Mouse (Mus musculus): ENCODE measurements around the gene Cachd1. TPM values are rescaled to one million over a fixed set of nuclear protein-coding genes. Genes with fewer than 3 reads are reported as not detected.

Cachd1 gene
- polyA plus RNA-seq, 1 experiment from 2014 or later: 28.5 TPM

DNA sequence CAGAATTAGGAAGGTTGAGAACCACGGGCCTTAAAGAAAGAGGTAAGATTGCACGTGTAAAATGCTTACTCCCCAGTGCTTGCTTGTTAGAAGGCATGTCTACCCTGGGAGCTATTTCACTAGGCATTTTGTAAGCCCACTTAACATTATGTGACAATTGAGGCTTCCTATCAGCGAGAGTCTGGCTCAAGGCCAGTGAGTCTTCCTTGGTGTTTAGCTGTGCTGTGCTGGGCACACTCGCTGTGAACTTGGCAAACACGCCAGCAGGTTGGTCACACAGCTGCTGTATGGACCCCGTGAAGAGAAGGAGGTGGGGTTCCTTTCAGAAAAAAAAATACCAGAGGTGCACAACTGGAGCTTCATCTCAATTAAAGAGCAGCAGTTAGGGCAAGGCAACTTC is 4.4 kb downstream of the Cachd1 start:
- no peak overlapping the region for H3K9ac ChIP-seq
- H3K4me3 ChIP-seq (replicated peaks; ENCODE audit: low read length): no peak overlapping the region
- H3K4me2 ChIP-seq (replicated peaks): peak overlapping the region; percentile 70
- H3K9me3 ChIP-seq (ENCODE audit: control insufficient read depth, low read length): no peaks in the 10 kb centered on the region
- ATAC-seq (ENCODE audit: low FRiP score): no peak
- no peaks in the 10 kb centered on the region for H3K36me3 ChIP-seq (replicated peaks; ENCODE audit: control insufficient read depth, insufficient read depth)
- 43% methylated on average over 6 of the region's 6 CpGs for WGBS
- H3K4me1 ChIP-seq (replicated peaks; ENCODE audit: control insufficient read depth, insufficient read depth, low read length): peaks cover 27% of the 10 kb centered on the region
- H3K27me3 ChIP-seq (ENCODE audit: control insufficient read depth, insufficient read depth, low read length): no peaks in the 10 kb centered on the region
- DNase-seq (ENCODE audit: low spot score): peak; percentile 54
- H3K27ac ChIP-seq: no peak overlapping the region

DNA sequence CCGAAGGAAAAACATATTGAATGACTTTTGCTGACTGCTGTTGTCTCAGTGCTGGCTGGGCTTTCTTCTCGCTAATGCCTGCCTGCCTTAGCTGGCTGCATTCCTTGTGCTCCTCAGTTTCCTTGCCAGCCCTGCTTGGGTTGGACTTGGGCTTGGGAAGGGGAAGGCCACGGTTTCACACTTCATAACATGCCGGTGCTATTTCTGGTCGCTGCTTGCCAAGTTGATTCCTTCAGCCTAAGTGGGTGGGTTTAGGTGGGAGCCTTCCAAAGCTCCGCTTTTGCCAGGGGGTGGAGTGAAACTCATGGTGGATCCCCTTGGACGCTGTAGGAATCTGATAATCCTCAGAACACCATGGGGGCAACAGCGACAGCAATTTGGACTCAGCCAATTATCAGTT is 5.9 kb downstream of the Cachd1 start:
- Histone ChIP-seq H3K27ac (no peak overlapping the region), H3K4me2 (replicated peaks) (no peak overlapping the region), H3K4me1 (replicated peaks; ENCODE audit: control insufficient read depth, insufficient read depth, low read length) (peaks cover 25% of the 10 kb centered on the region), H3K9ac (no peak overlapping the region), H3K9me3 (ENCODE audit: control insufficient read depth, low read length) (no peaks in the 10 kb centered on the region), H3K36me3 (replicated peaks; ENCODE audit: control insufficient read depth, insufficient read depth) (no peaks in the 10 kb centered on the region), H3K4me3 (replicated peaks; ENCODE audit: low read length) (no peak overlapping the region), H3K27me3 (ENCODE audit: control insufficient read depth, insufficient read depth, low read length) (no peaks in the 10 kb centered on the region)
- DNase-seq (ENCODE audit: low spot score) (no peak), ATAC-seq (ENCODE audit: low FRiP score) (no peak)
- 62% methylated on average over 8 of the region's 8 CpGs for WGBS

- H3K4me2 ChIP-seq (replicated peaks): no peak overlapping the region
- no peak overlapping the region for H3K27ac ChIP-seq
- no peaks in the 10 kb centered on the region for H3K9me3 ChIP-seq (ENCODE audit: control insufficient read depth, low read length)
- no peaks in the 10 kb centered on the region for H3K27me3 ChIP-seq (ENCODE audit: control insufficient read depth, insufficient read depth, low read length)
- DNase-seq (ENCODE audit: low spot score) (no peak), ATAC-seq (ENCODE audit: low FRiP score) (no peak)
- H3K36me3 ChIP-seq (replicated peaks; ENCODE audit: control insufficient read depth, insufficient read depth): no peaks in the 10 kb centered on the region
- H3K9ac ChIP-seq: no peak overlapping the region
- peaks cover 26% of the 10 kb centered on the region for H3K4me1 ChIP-seq (replicated peaks; ENCODE audit: control insufficient read depth, insufficient read depth, low read length)
- 84% methylated on average over 3 of the region's 3 CpGs for WGBS
- no peak overlapping the region for H3K4me3 ChIP-seq (replicated peaks; ENCODE audit: low read length)
Measured at GRCm38 (mm10) chr4:100782891-100783290, 6.4 kb downstream of the Cachd1 start.

DNA sequence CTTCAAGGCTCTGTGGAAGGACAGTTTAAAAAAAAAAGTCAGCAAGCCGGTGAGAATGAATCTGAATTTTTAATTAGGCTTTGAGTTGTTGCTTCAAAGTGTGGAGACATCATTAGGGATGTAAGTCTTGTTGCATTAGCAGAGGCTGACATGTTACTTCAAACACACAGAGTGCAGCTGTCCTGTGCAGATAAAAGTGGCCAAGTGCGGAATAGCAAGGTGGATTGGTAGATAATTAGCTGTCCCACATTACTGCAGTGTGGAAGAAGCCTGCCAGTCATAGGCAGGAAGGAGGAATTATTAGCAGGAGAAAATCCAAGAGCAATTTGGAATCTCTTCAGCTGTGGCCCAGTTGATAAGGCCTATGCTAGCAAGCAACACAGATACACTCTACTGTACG is 10.7 kb downstream of the Cachd1 start:
- 62% methylated on average over 3 of the region's 3 CpGs for WGBS
- DNase-seq (ENCODE audit: low spot score): no peak

DNA sequence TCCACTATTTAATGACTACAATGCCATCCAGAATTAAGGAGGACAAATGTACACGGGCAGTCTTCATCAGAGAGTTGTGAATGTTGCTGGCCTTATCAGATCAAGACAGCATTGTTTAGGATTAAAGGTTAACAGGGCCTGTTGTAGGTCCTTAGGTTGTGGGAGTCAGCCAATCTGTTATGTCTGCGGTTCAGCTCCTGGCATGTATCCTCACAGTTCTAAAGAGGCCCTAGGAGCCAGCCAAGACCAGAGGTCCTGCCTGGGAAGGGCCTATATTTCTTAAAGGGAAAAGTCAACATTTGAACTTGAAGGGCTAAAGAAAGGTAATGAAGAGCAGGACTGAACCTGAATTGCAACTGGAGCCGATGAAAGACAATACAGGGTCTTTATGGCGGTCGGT is 13.7 kb downstream of the Cachd1 start:
- Histone ChIP-seq H3K4me2 (replicated peaks) (no peak overlapping the region), H3K4me1 (replicated peaks; ENCODE audit: control insufficient read depth, insufficient read depth, low read length) (peaks cover 11% of the 10 kb centered on the region), H3K9ac (no peak overlapping the region), H3K36me3 (replicated peaks; ENCODE audit: control insufficient read depth, insufficient read depth) (no peaks in the 10 kb centered on the region), H3K27ac (no peak overlapping the region), H3K9me3 (ENCODE audit: control insufficient read depth, low read length) (no peaks in the 10 kb centered on the region), H3K4me3 (replicated peaks; ENCODE audit: low read length) (no peak overlapping the region), H3K27me3 (ENCODE audit: control insufficient read depth, insufficient read depth, low read length) (no peaks in the 10 kb centered on the region)
- WGBS: 78% methylated on average over 5 of the region's 5 CpGs
- ATAC-seq (ENCODE audit: low FRiP score): no peak
- DNase-seq (ENCODE audit: low spot score): no peak

More for the DNA sequence above, 10.7 kb downstream of the Cachd1 start:
- Histone ChIP-seq H3K4me2 (replicated peaks) (no peak overlapping the region), H3K36me3 (replicated peaks; ENCODE audit: control insufficient read depth, insufficient read depth) (no peaks in the 10 kb centered on the region), H3K9ac (no peak overlapping the region), H3K9me3 (ENCODE audit: control insufficient read depth, low read length) (no peaks in the 10 kb centered on the region), H3K4me1 (replicated peaks; ENCODE audit: control insufficient read depth, insufficient read depth, low read length) (0 out of 2 replicates have a peak, but pooled peaks cover 3% of the 10 kb centered on the region), H3K27me3 (ENCODE audit: control insufficient read depth, insufficient read depth, low read length) (no peaks in the 10 kb centered on the region), H3K27ac (no peak overlapping the region), H3K4me3 (replicated peaks; ENCODE audit: low read length) (no peak overlapping the region)
- no peak for ATAC-seq (ENCODE audit: low FRiP score)

DNA sequence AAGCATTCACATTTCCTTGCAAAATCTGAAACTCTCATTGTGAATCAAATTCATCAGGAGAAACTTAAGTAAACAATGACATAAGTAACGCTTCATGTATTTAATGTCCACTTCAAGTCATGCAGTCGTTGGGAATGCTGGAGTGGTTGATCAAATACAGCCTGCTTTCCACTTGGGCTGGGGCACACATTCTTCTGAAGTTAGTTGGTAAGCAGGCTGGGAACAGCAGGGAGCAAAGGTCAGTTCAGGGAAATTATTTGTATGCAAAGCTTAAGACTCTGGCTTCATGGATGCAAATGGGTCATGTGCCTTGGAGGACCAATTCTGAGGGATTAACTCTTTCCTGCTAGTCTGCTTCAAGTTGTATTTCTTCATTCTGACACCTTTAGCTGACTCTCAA is 16.7 kb downstream of the Cachd1 start:
- no peak overlapping the region for H3K4me2 ChIP-seq (replicated peaks)
- WGBS: 2% methylated on average over 2 of the region's 2 CpGs
- 0 out of 2 replicates have a peak overlapping the region, but pooled peaks have one; percentile 2 for H3K27ac ChIP-seq
- H3K9ac ChIP-seq: no peak overlapping the region
- no peak overlapping the region for H3K4me3 ChIP-seq (replicated peaks; ENCODE audit: low read length)
- H3K9me3 ChIP-seq (ENCODE audit: control insufficient read depth, low read length): no peaks in the 10 kb centered on the region
- no peaks in the 10 kb centered on the region for H3K27me3 ChIP-seq (ENCODE audit: control insufficient read depth, insufficient read depth, low read length)
- ATAC-seq (ENCODE audit: low FRiP score) (no peak), DNase-seq (ENCODE audit: low spot score) (no peak)
- H3K4me1 ChIP-seq (replicated peaks; ENCODE audit: control insufficient read depth, insufficient read depth, low read length): peaks cover 21% of the 10 kb centered on the region
- H3K36me3 ChIP-seq (replicated peaks; ENCODE audit: control insufficient read depth, insufficient read depth): no peaks in the 10 kb centered on the region

GRCm38 (mm10) chr4:100795523-100795922 is 19.0 kb downstream of the Cachd1 start:
- Histone ChIP-seq H3K9ac (no peak overlapping the region), H3K27me3 (ENCODE audit: control insufficient read depth, insufficient read depth, low read length) (no peaks in the 10 kb centered on the region), H3K4me3 (replicated peaks; ENCODE audit: low read length) (no peak overlapping the region), H3K4me1 (replicated peaks; ENCODE audit: control insufficient read depth, insufficient read depth, low read length) (peaks cover 27% of the 10 kb centered on the region), H3K36me3 (replicated peaks; ENCODE audit: control insufficient read depth, insufficient read depth) (no peaks in the 10 kb centered on the region), H3K4me2 (replicated peaks) (no peak overlapping the region), H3K27ac (no peak overlapping the region), H3K9me3 (ENCODE audit: control insufficient read depth, low read length) (no peaks in the 10 kb centered on the region)
- WGBS: 25% methylated on average over 5 of the region's 5 CpGs
- ATAC-seq (ENCODE audit: low FRiP score) (no peak), DNase-seq (ENCODE audit: low spot score) (no peak)

- Histone ChIP-seq H3K4me2 (replicated peaks) (no peak overlapping the region), H3K4me3 (replicated peaks; ENCODE audit: low read length) (no peak overlapping the region), H3K9ac (no peak overlapping the region), H3K4me1 (replicated peaks; ENCODE audit: control insufficient read depth, insufficient read depth, low read length) (peaks cover 14% of the 10 kb centered on the region), H3K36me3 (replicated peaks; ENCODE audit: control insufficient read depth, insufficient read depth) (no peaks in the 10 kb centered on the region), H3K27ac (peak overlapping the region; percentile 17; the same call in 1 of the 2 replicates), H3K27me3 (ENCODE audit: control insufficient read depth, insufficient read depth, low read length) (no peaks in the 10 kb centered on the region), H3K9me3 (ENCODE audit: control insufficient read depth, low read length) (no peaks in the 10 kb centered on the region)
- ATAC-seq (ENCODE audit: low FRiP score) (no peak), DNase-seq (ENCODE audit: low spot score) (no peak)
- WGBS: 83% methylated on average over 14 of the region's 14 CpGs
Measured at GRCm38 (mm10) chr4:100800730-100801442, 24.4 kb downstream of the Cachd1 start.

DNA sequence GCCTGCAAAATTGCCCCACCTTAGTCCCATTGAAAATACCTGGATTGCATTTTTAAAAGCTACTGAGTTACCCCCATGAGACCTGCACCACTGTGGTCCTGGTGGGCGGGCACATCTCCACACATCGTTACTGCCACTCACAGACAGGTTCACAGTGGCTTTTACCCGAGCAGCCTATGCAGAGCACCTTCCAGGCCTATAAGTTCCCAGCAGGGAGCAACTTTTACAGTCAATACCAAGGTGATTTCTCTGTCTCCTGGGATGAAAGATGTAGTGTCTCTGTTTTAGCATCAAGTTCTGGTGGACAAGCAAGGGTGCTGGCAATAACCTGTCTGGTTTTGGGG is 24.9 kb downstream of the Cachd1 start:
- Histone ChIP-seq H3K4me3 (replicated peaks; ENCODE audit: low read length) (no peak overlapping the region), H3K4me2 (replicated peaks) (no peak overlapping the region), H3K4me1 (replicated peaks; ENCODE audit: control insufficient read depth, insufficient read depth, low read length) (peaks cover 14% of the 10 kb centered on the region), H3K36me3 (replicated peaks; ENCODE audit: control insufficient read depth, insufficient read depth) (no peaks in the 10 kb centered on the region), H3K27ac (no peak overlapping the region), H3K27me3 (ENCODE audit: control insufficient read depth, insufficient read depth, low read length) (no peaks in the 10 kb centered on the region), H3K9ac (no peak overlapping the region), H3K9me3 (ENCODE audit: control insufficient read depth, low read length) (no peaks in the 10 kb centered on the region)
- ATAC-seq (ENCODE audit: low FRiP score) (no peak), DNase-seq (ENCODE audit: low spot score) (no peak)
- WGBS: 55% methylated on average over 3 of the region's 3 CpGs

Measured in hindbrain, embryonic 14.5 days (tissue).